Mouse (Mus musculus): Measurements from ENCODE around the gene Vegfc.

DNA sequence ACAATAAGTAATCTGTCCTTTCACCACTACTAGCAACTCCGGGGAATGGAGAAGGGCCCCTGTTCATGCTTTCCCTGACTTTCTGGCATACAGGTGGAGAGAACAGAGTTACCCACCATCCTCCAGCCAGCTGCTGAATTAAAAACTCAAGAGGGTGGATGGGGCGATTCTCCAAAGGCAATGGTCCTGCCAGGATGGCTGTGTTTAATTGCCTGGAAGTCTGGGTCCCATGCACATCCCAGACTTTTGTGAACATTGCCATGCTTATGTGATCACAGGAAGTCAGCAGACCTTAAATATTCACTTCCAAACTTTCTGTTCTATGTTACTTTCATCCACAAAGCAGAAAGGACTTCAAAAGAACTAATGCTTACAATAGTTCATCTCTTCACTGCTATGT, 107.9 kb downstream of the Vegfc start:
- TF ChIP-seq EP300 (IDR thresholded peaks at IDR 0.05) (no peak), CTCF (IDR thresholded peaks at IDR 0.05) (no peak)

All from lung, postnatal 0 days (tissue).